Mouse (Mus musculus) left cerebral cortex, adult 18-20 months (tissue): ENCODE measurements around the gene Usp49. TPM values are rescaled to one million over a fixed set of nuclear protein-coding genes. Genes with fewer than 3 reads are reported as not detected.
"Not testable (repeated sequence)": the region's sequence is repeated elsewhere in the genome, so short reads cannot be mapped to it uniquely, and the experiment has no call there.

Experiments
- DNase-seq, 2 experiments: peaks; one replicate each; pipeline ENCODE4 v3.0.0; 2021 to 2022; ENCODE audit warnings: low spot score in 2 of 2, mixed read lengths in 1 of 2
- total RNA-seq, 2 experiments: library from RNA; stranded (reverse); gene quantifications; 2 replicates each; pipeline ENCODE4 v1.2.3; 2021

The Usp49 gene
- total RNA-seq, 2 experiments from 2014 or later = 8.0 to 11.3 TPM

DNA sequence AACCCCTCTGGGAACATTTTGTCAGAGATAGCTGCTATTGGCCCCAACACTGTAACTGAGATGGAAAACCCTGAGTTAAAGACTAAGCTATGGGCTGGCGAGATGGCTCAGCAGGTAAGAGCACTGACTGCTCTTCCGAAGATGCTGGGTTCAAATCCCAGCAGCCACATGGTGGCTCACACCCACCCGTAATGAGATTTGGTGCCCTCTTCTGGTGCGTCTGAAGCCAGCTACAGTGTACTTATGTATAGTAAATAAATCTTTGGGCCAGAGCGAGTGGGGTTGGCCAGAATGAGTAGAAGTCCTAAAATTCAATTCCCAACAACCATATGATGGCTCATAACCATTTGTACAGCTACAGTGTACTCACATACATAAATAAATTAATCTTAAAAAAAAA lies 24.3 kb upstream of the Usp49 start:
- no peak for DNase-seq

DNA sequence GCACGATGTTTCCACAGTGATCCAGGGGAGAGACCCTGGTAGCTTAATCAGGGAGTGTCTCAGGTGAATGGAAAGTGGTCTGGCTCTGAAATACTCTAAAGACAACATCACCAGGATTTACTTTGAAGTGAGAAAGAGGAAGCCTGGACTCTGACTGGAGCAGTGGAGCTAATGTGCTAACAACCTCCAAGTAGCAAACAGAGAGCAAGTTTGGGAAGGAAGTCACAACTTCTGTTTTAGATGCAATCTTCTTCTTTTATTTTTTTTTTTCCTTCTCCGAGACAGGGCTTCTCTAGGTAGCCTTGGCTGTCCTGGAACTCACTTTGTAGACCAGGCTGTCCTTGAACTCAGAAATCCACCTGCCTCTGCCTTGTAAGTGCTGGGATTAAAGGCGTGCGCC lies 21.3 kb upstream of the Usp49 start:
- no peak for DNase-seq

DNA sequence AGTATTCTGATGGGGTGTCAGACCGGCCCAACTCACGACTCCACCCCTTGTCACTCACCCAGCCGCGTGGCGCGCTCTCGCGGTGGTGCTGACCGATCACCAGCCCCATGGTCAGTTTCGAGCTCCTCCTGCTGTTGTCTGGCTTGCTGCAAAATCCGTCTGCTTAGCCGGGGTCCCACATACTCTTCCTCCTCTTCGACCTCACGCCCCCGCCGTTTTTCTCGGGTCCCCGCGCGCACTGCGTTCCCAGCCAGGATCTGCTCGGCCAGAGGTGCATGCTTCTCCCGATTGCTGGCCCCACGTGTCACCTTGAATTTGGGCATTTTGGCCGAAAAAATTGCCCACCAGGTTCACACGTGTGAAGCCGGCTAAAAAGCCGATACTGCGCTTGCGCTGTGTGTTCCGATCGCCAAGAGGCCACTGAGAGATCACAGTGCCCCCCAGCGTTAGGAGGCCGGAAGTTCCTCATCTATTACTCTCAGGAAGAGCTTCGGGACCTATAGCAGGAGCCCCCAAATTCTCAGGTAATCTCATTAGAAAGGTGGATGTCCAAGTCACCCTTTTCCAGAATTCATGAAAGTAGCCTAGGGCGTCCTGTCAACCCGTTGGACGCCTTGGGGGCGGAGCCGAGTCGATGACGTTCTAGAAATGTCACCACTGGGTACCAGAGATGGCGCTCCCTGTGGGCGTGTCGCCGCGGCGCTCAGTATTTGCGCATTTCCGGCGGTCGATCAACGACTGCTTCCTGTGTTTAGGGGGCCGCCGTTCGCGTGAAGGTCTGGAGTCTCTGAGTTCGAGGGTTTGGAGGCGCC lies 19.4 kb upstream of the Usp49 start, which contains the start of the genes Bysl, Med20 and Gm20517:
Gene Bysl, minus strand, starts transcription at position 644 of the 812 bp plus-strand sequence.
Gene Med20, plus strand, starts transcription at position 734 of the 812 bp plus-strand sequence.
Gene Gm20517, plus strand, starts transcription at position 741 of the 812 bp plus-strand sequence.
- peak; percentile 98 to 99 for DNase-seq

DNA sequence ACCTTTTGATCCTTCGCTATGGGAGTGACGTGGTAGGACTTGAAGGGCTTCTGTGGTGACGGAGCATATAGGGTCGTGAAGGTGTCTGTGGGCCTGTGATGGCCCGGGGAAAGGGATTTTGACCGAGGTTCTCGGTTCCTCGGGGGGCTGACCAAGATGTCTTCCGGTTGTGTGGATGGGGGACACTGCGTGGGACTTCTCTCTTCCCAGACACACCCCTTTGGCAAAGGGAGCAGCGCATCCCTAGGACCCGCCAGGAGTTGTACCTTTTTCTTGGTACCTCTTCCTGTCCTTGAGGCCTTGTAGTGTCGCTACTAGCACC lies 18.9 kb upstream of the Usp49 start:
- DNase-seq = no peak

DNA sequence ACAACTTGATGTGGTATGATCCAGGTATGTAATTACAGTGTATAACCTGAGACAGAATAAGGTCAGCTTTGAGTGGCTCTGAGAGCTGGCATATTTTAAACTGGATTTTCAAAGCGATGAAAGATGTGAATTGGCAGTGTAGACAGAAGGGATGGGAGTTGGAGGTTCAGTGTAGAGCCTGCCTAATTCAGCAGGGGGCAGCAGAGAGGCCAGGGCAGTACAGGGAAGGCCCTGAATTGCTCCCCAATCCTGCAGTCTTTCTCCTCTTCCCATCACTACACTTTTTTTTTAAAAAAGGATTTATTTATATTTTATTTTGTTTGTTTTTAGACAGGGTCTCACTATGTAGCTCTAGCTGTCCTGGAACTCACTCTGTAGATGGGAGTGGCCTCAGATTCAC lies 16.5 kb upstream of the Usp49 start:
- no peak for DNase-seq

DNA sequence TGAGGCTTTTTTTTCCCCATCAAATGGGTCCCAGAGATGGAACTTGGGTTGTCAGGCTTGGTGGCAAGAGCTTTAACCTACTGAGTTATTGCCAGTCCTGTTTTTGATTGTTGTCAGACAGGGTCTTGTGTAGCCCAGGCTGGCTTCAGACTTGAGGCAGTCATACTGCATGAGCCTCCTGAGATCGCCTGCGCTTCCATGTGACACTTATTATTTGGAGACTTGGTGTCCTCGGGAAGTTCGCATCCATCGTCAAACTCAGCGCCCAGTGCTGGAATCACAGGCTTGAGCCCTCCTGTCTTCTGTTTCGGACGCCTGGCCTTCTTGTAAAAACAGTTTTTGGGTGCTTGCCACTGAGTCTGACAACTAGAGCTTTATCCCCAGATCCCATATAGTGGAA lies 14.4 kb upstream of the Usp49 start:
- no peak for DNase-seq

DNA sequence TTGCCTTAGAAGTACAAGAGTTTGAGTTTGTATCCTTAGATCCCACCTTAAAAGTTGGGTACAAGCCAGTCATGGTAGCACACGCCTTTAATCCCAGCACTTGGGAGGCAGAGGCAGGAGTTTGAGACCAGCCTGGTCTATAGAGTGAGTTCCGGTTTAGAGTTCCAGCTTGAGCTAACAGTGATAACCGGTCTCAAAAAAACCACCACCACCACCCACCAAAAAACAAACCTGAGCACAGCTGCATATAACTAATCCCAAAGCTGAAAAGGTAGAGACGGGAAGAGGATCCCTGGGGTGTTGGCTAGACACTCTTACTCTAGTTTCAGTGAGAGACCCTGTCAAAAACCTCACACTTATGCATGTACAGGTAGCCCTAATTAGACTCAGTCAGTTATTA lies 13.8 kb upstream of the Usp49 start:
- no peak for DNase-seq

DNA sequence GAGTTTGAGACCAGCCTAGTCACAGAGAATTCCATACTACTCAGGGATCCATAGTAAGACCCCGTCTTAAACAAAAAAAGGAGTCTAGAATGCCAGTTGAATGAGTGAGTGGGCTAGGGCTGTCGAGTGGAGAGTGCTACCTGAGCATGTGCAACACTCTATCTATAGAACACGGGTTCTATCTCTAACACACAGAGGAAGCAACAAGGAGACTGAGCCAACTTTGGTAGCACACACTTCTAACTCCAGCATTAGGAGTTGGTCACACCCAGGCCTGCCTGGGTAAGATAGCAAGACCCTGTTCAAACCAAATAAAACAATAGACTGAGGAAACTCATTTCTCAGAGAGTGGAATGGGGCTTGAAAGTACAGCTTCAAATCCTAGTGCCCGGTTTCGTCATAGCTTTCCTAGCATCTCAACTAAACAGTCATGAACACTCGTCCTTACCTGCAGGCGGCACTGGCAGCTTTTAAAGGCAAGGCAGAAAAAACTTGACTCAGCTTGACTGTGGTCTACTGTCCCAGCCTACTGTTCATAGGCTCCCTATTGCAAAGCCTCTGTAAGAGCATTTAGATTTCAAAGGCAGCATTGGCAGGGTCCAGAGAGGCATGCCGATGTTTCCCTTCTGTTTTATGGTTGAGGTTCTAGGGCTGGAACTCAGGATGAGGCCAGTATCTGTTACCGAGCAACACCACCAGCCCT lies 12.7 kb upstream of the Usp49 start:
- DNase-seq = no peak

DNA sequence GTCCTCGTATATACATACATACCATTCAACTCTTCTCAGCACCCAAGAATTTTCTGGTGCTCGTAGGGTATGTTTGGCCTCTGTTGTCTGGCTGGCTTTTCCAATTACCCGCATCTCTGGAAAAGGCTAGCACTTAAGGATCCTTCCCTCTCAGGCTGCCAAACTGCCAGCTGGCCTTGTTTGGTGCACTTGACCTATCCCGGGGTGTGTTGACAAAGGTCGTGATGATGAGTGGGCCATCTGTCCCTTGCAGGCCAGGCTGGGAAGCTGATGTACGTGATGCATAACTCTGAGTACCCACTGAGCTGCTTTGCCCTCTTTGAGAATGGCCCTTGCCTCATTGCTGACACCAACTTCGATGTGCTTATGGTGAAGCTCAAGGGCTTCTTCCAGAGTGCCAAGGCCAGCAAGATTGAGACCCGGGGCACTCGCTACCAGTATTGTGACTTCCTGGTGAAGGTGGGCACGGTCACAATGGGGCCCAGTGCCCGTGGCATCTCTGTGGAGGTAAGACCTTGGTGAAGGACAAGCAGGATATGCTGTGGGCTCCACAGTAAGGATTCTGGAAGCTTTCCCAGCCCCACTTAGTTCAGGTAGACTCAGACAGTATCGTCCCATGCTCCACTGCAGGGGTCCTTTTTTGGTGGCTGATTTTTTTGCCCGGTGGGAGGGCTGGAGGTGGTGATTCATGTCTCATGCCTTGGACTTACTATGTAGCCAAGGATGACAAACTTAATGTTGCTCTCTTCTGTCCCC lies 11.8 kb upstream of the Usp49 start:
- DNase-seq = no peak

DNA sequence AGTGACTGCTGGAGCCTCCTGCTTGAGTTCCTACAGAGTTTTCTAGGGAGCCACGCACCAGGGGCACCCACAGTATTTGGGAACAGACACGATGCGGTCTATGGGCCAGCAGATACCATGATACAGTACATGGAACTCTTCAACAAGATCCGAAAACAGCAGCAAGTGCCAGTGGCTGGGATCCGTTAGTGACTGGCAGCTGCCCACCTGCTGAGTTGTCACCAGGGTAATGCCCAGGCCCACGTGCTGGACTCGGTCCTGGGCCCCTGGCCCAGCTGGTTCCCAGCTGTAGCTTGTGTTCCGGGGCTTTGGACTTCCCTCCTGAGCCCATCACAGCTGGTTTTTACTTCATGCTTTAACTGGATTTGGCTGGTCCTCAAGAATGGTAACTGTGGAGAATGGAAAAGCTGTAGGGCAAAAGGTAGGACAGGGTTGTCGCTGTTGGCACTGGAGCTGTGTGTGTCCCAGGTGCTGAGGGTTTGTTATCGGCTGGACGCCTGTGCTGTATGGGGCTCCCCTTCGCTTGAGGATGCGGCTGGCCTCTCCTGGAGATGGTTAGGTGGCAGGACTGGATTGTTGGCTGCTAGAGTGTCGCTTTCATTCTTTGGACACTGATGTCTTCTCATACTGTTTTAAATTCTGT lies 7.5 kb upstream of the Usp49 start:
- no peak for DNase-seq

DNA sequence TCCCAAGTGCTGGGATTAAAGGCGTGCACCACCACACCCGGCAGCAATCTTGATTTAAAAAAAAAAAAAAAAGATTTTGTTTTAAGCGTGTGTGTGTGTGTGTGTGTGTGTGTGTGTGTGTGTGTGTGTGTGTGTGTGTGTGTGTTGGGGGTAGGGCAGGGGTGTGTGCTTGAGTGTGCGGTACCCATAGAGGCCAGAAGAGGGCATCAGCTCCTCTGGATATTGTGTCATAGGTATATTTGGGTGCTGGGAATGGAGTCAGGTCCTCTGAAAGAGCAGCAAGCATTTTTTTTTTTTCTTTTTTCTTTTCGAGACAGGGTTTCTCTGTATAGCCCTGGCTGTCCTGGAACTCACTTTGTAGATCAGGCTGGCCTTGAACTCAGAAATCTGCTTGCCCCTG lies 5.9 kb upstream of the Usp49 start:
- DNase-seq = not testable (repeated sequence)

DNA sequence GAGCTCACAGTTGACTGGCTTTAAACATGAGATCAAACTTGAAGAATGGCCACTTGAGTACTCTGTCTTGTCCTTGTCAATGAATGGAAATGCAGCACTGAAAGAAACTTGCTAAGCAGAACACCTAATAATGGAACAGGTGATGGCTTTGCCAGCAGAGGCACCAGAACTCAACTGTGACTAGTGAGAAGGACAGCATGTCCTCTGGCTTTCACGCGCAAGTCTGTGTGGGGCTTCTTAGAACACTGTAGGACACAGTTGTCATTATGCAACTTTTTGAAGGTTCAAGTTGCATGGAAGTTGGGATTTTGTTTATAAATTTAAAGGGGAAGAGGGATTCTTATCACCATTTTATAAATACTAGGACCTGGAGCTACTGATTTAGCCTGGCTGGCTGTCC lies 5.4 kb upstream of the Usp49 start:
- no peak for DNase-seq

DNA sequence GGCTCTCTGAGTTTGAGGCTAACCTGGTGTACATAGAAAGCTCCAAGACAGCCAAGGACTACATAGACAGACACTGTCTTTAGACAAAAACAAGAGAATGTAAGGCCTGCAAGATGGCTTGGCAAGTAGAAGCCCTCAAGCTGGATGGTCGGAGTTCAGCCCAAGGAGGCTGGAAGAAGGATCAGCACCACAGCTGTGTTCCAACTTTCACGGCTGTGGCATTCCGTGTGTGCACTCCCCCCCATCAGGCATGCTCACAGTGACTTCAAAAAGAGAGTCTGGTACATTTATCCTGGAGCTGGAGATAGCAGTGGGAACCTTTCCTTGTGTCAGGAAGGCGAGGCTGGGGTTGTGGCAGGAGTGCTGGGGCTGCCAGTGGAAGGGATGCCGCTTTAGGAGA lies 4.5 kb upstream of the Usp49 start:
- no peak for DNase-seq

DNA sequence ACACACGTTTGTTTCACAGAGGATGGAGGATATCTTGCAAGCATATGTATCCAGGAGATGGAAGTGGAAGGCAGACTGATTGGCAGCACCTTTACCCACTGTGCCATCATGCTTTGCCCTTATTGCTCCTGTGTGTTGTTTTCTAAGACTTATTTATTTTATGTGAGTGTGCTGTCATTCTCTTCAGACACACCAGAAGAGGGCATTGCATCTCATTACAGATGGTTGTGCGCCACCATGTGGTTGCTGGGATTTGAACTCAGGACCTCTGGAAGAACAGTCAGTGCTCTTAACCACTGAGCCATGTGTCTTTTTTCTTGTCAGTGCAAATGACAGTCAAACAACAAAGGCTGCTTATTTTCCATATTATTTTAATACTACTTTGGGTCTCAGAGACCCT lies 2.7 kb upstream of the Usp49 start:
- DNase-seq = no peak

DNA sequence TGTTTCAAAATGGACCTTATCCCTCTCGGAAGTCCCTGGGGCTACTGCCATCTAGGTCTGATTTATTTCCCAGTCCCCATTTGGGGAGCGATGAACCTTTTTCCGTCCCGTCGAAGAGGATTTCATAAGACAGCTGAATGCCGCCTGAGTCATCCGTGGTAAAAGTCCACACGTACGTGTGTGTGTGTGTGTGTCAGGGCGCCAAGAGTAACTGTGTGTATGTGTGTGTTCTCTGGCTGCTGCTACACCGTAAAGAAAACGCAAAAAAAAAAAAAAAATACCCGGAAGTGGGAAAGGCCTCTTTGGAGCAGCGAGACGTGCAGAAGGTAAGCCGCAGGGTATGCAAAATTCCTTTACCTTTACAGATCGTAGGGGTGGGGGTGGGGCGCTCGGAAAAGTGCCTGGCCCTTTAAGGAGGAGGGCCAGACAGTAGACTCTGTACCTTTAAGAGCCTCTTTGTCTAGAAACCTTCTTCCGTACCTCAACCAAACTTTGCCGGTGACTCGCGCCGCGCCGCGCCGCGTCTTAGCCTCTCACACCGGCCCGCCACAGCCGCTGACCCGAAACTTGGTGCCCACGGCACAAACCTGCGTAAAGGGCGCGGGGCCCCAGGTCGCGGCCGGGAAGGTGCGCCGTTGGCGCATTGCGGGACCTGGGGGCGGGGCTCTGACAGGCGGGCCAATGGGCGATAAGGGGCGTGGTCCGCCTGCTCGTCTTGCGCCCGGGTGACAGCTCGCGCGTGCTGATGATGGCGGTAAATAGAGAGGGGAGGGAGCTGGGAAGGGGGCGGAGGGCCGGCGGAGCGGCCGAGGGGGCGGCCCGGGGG lies 1.4 kb upstream of the Usp49 start:
- peak; percentile 89 to 93 for DNase-seq

DNA sequence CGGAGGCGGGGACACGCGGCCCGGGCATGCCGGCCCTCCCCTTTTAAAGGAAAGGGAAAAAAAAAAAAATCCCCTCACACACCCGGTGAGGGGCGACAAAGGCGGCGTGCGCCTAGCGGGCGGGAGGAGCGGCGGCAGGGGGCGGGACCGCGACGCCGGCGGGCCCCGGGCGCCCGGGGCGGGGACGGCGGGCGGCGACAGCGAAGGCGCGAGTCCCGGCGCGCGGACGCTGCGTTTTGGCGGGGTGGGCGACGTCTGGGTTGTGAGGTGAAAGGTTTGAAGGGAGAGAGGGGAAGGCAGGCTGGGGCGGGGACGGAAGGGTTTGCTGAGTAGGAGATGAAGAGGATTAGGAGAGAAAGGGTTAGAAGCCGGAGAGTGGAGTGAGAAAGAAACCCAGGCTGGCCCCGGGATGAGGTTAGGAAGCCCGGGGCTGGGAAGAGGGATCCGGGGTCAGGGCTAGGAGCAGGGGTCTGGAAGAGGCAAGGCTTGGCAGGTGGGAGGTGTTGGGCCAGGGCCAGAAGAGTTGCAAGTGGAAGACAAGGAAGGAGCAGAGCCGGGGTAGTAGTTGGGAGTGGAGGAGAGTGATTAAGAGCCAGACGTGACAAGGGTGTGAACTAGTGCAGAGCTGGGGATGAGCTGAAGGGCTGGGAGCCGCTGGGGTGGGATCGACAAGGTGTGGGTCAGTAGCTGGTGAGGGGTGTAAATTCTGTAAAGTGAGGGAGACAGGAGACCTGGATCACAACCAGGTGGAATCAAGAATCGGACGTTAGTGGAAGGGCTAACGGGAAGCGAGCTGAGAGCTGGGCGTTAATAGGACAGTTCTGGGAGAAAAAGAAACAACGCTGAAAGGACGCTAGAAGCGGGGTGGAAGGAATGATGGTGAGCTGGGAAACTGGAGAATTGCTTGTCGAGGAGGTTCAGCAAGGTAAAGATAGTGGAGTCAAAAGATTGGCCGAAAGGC lies 493 bp upstream of the Usp49 start:
- DNase-seq = peak; percentile 24 to 30

DNA sequence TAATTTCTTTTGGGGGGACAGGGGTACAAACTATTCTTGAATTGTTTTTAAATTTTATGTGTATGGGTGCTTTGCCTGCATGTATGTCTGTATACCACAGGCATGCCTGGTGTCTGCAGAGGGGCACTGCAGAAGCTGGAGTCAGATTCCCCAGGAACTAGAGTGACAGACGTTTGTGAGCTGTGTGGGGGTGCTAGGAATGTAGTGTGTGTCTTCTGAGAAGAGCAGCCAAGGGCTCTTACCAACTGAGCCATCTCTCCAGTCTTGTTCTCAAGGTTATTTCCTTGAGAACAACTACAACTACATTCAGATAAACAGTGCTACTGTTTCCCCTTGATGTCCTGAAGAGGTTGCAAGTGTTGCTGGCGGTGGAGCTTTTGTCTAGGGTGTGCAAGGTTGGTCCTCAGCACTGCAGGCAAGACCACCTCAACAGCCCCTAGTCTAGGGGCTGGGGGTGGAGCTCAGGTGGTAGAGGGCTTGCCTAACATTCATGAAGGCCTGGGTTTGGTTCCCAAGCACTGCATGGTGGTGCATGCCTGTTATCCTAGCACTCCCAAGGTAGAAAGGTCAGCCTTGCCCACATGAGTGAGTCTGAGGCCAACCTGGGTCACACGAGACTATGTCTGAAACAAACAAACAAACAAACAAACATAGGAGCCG lies 1.8 kb downstream of the Usp49 start:
- no peak for DNase-seq

DNA sequence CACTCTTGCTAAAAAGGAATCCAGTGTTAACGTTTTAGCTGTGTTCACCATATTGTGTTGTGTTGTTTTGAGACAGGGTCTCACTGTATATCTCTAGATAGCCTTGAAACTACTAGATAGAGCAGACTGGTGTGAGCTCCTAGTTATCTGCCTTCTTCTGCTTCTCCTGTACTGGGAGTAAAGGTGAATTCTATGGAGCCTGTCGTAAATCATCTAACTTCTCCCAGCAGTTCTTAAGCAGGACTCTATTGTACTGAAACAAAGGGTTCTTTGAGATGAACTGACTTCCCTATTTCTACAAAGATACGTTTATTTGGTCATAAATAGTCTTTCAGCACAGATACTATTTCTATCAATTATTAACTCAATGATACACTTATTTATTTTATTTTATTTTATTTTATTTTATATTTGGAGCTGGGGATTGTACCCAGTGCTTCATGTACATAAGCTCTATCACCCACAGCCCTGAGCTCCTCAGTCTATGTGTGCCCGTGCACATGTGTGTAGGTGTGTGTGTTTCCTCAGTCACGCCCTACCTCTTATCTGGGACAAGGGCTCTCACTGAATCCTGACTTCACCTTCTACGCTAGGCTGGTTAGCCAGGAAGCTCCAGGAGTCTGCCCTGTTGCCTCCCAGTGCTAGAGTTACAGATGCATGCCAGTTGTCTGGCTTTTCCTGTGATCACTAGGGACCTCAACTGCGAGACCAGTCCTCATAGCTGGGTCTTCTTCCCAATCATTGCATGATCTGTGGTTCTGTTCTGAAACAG lies 3.7 kb downstream of the Usp49 start:
- no peak for DNase-seq
